In the genomic region with DNA sequence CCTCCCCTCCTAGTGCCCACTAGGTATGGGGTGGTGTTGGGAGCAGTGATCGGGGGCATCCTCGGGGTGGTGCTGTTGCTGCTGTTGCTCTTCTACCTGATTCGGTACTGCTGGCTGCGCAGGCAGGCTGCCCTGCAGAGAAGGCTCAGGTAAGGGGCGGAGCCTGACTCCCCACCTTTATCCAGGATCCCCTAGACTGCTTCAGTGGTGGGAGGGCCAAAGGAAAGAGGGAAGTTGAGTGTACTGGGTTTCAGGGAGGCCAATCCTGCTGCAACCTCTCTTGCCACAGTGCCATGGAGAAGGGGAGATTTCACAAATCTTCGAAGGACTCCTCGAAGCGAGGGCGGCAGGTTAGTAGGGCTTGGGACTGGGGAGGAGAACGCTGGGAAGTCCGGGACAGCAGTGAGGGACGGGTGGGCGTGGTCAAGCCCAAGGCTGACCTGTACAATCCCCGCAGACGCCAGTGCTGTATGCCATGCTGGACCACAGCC, we compare ENCODE assay signal across 8 mouse cellular contexts. TPM values are rescaled to one million over a fixed set of nuclear protein-coding genes. Genes with fewer than 3 reads are reported as not detected.
A peak's percentile ranks its signal among the peaks of the same experiment; 100 is the strongest.
DNase-seq lines count a peak whose midpoint lies in the region; ATAC-seq and TF ChIP-seq lines count a peak whose summit lies in the region.

No protein-coding gene starts in this region.

- peak overlapping the region; percentile 62 for H3K4me2 ChIP-seq in intestine, embryonic 16.5 days (ENCODE audit: low read depth, low read length)
- peak overlapping the region; percentile 61 for H3K4me2 ChIP-seq in lung, embryonic 16.5 days (ENCODE audit: low read depth, low read length)
- peak overlapping the region; percentile 41 for H3K4me2 ChIP-seq in stomach, embryonic 14.5 days (replicated peaks; ENCODE audit: low read depth, low read length)

- H3K4me3 ChIP-seq in bone marrow, adult 2 months (replicated peaks; ENCODE audit: control insufficient read depth, low read depth, low read length) = no peak overlapping the region
- peak overlapping the region; percentile 37 for H3K4me3 ChIP-seq in intestine, embryonic 16.5 days (ENCODE audit: low read length)
- H3K4me3 ChIP-seq in lung, embryonic 16.5 days (ENCODE audit: low read length) = peak overlapping the region; percentile 45
- H3K4me3 ChIP-seq in stomach, embryonic 14.5 days (ENCODE audit: low read depth, low read length) = peak overlapping the region; percentile 21

- TF ChIP-seq CTCF in bone marrow, adult 2 months (IDR thresholded peaks at IDR 0.05; ENCODE audit: control insufficient read depth, insufficient read depth, low read length) = peak; percentile 2; the same call in 1 of the 2 replicates

- H3K4me1 ChIP-seq in bone marrow, adult 2 months (ENCODE audit: control insufficient read depth, insufficient read depth, low read length) = peaks cover 3% of the 10 kb centered on the region
- 0 out of 2 replicates have a peak, but pooled peaks cover 2% of the 10 kb centered on the region for H3K4me1 ChIP-seq in intestine, embryonic 16.5 days (ENCODE audit: control insufficient read depth, insufficient read depth, low read length)
- H3K4me1 ChIP-seq in lung, embryonic 16.5 days (replicated peaks; ENCODE audit: control insufficient read depth, insufficient read depth, low read length) = peaks cover 2% of the 10 kb centered on the region; the same call in 1 of the 2 replicates
- 0 out of 2 replicates have a peak, but pooled peaks cover 8% of the 10 kb centered on the region for H3K4me1 ChIP-seq in stomach, embryonic 14.5 days (ENCODE audit: control insufficient read depth, insufficient read depth, low read length)

- 9% methylated on average over 15 of the region's 15 CpGs for WGBS in bone marrow, adult 2 months
- 5% methylated on average over 15 of the region's 15 CpGs for WGBS in intestine, embryonic 16.5 days
- WGBS in lung, embryonic 16.5 days = 4% methylated on average over 15 of the region's 15 CpGs
- WGBS in stomach, embryonic 14.5 days = 4% methylated on average over 15 of the region's 15 CpGs

- H3K36me3 ChIP-seq in intestine, embryonic 16.5 days (ENCODE audit: control insufficient read depth, insufficient read depth, low read length) = no peaks in the 10 kb centered on the region
- H3K36me3 ChIP-seq in lung, embryonic 16.5 days (ENCODE audit: control insufficient read depth, insufficient read depth, low read length) = no peaks in the 10 kb centered on the region
- H3K36me3 ChIP-seq in stomach, embryonic 14.5 days (ENCODE audit: control insufficient read depth, insufficient read depth, low read length) = no peaks in the 10 kb centered on the region

- peak; percentile 15 for DNase-seq in gastrocnemius, adult 18-20 months (ENCODE audit: low spot score)
- no peak for DNase-seq in gastrocnemius, postnatal 10 days
- DNase-seq in c-Kit-positive CD71-positive TER-119-positive erythroid progenitor cells, embryonic 14.5 days (ENCODE audit: low spot score) = no peak
- no peak for DNase-seq in cerebellum, postnatal 36 days

- TF ChIP-seq POLR2A in bone marrow, adult 2 months (IDR thresholded peaks at IDR 0.05; ENCODE audit: borderline replicate concordance, control insufficient read depth, low read depth, low read length) = no peak

- peak; percentile 85 for ATAC-seq in intestine, embryonic 16.5 days
- ATAC-seq in lung, embryonic 16.5 days (ENCODE audit: low read depth) = peak; percentile 73
- ATAC-seq in stomach, embryonic 14.5 days (ENCODE audit: insufficient number of reproducible peaks, insufficient read depth, low FRiP score, low read depth) = peak; percentile 79

- H3K9me3 ChIP-seq in intestine, embryonic 16.5 days (ENCODE audit: control insufficient read depth, low read length) = no peaks in the 10 kb centered on the region
- H3K9me3 ChIP-seq in lung, embryonic 16.5 days (ENCODE audit: control insufficient read depth, low read length) = no peaks in the 10 kb centered on the region
- H3K9me3 ChIP-seq in stomach, embryonic 14.5 days (ENCODE audit: control insufficient read depth, low read depth, low read length) = no peaks in the 10 kb centered on the region

- no peak overlapping the region for H3K27ac ChIP-seq in bone marrow, adult 2 months (ENCODE audit: control insufficient read depth, insufficient read depth, low read depth, low read length, poor library complexity)
- no peak overlapping the region for H3K27ac ChIP-seq in intestine, embryonic 16.5 days (ENCODE audit: low read length)
- no peak overlapping the region for H3K27ac ChIP-seq in lung, embryonic 16.5 days (ENCODE audit: low read length)
- no peak overlapping the region for H3K27ac ChIP-seq in stomach, embryonic 14.5 days (ENCODE audit: low read length)

- H3K27me3 ChIP-seq in intestine, embryonic 16.5 days (replicated peaks; ENCODE audit: control insufficient read depth, insufficient read depth, low read length) = no peaks in the 10 kb centered on the region
- peaks cover 4% of the 10 kb centered on the region for H3K27me3 ChIP-seq in lung, embryonic 16.5 days (ENCODE audit: control insufficient read depth, insufficient read depth, low read depth, low read length)
- H3K27me3 ChIP-seq in stomach, embryonic 14.5 days (ENCODE audit: control insufficient read depth, insufficient read depth, low read length) = no peaks in the 10 kb centered on the region

- peak overlapping the region; percentile 60 for H3K9ac ChIP-seq in intestine, embryonic 16.5 days (ENCODE audit: low read depth, low read length)
- H3K9ac ChIP-seq in lung, embryonic 16.5 days (ENCODE audit: low read length) = peak overlapping the region; percentile 54
- no peak overlapping the region for H3K9ac ChIP-seq in stomach, embryonic 14.5 days (replicated peaks; ENCODE audit: low read depth, low read length)

RNA-seq across cellular contexts. Expression of a gene that starts 9.0 kb away (rescaled TPM):
- total RNA-seq in gastrocnemius, adult 18-20 months (2021) = 10 to 100 TPM; 28.7 to 29.5 TPM
- 100 to 1,000 TPM; 478 to 752 TPM for total RNA-seq in gastrocnemius, postnatal 10 days (2021)
- not detected in 2 replicates for polyA plus RNA-seq in bone marrow, adult 2 months (2011; ENCODE audit: insufficient read depth, insufficient read length, low replicate concordance, missing spikeins)
- polyA plus RNA-seq in intestine, embryonic 16.5 days (2015; fragmentation: Nextera tagmentation; extraction: Ambion mirVana) = 1.7 TPM in 2 replicates
- 0.78 and 1.3 TPM in 2 replicates for polyA plus RNA-seq in lung, embryonic 16.5 days (2015; fragmentation: Nextera tagmentation; extraction: Ambion mirVana)
- polyA plus RNA-seq in stomach, embryonic 14.5 days (2014; fragmentation: Nextera tagmentation; extraction: Ambion mirVana) = 1.9 and 2.0 TPM in 2 replicates

RNA-seq across cellular contexts. Expression of a gene that starts 9.1 kb away (rescaled TPM):
- total RNA-seq in gastrocnemius, adult 18-20 months (2021) = 100 to 1,000 TPM; 667 to 772 TPM
- 100 to 1,000 TPM; 568 to 707 TPM for total RNA-seq in gastrocnemius, postnatal 10 days (2021)
- 63.6 and 72.1 TPM in 2 replicates for polyA plus RNA-seq in bone marrow, adult 2 months (2011; ENCODE audit: insufficient read depth, insufficient read length, low replicate concordance, missing spikeins)
- 457 and 490 TPM in 2 replicates for polyA plus RNA-seq in intestine, embryonic 16.5 days (2015; fragmentation: Nextera tagmentation; extraction: Ambion mirVana)
- 263 and 285 TPM in 2 replicates for polyA plus RNA-seq in lung, embryonic 16.5 days (2015; fragmentation: Nextera tagmentation; extraction: Ambion mirVana)
- 297 and 311 TPM in 2 replicates for polyA plus RNA-seq in stomach, embryonic 14.5 days (2014; fragmentation: Nextera tagmentation; extraction: Ambion mirVana)

RNA-seq across cellular contexts. Expression of a gene that starts 36.5 kb away (rescaled TPM):
- 100 to 1,000 TPM in 1 of 2 experiments, 10 to 100 TPM in 1; 36.1 to 133 TPM for total RNA-seq in gastrocnemius, adult 18-20 months (2021)
- total RNA-seq in gastrocnemius, postnatal 10 days (2021) = 10 to 100 TPM; 11.6 to 11.8 TPM
- 4.3 and 5.1 TPM in 2 replicates for polyA plus RNA-seq in bone marrow, adult 2 months (2011; ENCODE audit: insufficient read depth, insufficient read length, low replicate concordance, missing spikeins)
- polyA plus RNA-seq in intestine, embryonic 16.5 days (2015; fragmentation: Nextera tagmentation; extraction: Ambion mirVana) = 16.4 and 19.4 TPM in 2 replicates
- 6.6 and 7.2 TPM in 2 replicates for polyA plus RNA-seq in lung, embryonic 16.5 days (2015; fragmentation: Nextera tagmentation; extraction: Ambion mirVana)
- polyA plus RNA-seq in stomach, embryonic 14.5 days (2014; fragmentation: Nextera tagmentation; extraction: Ambion mirVana) = 35.6 and 39.6 TPM in 2 replicates

RNA-seq across cellular contexts. Expression of a gene that starts 45.8 kb away (rescaled TPM):
- 1 to 10 TPM; 1.2 to 2.0 TPM for total RNA-seq in gastrocnemius, adult 18-20 months (2021)
- total RNA-seq in gastrocnemius, postnatal 10 days (2021) = 1 to 10 TPM; 1.2 to 1.8 TPM
- polyA plus RNA-seq in bone marrow, adult 2 months (2011; ENCODE audit: insufficient read depth, insufficient read length, low replicate concordance, missing spikeins) = not detected in 2 replicates
- 1.6 and 2.1 TPM in 2 replicates for polyA plus RNA-seq in intestine, embryonic 16.5 days (2015; fragmentation: Nextera tagmentation; extraction: Ambion mirVana)
- polyA plus RNA-seq in lung, embryonic 16.5 days (2015; fragmentation: Nextera tagmentation; extraction: Ambion mirVana) = 15.7 and 20.4 TPM in 2 replicates
- polyA plus RNA-seq in stomach, embryonic 14.5 days (2014; fragmentation: Nextera tagmentation; extraction: Ambion mirVana) = 2.6 and 2.8 TPM in 2 replicates

RNA-seq across cellular contexts. Expression of a gene that starts 54.2 kb away (rescaled TPM):
- total RNA-seq in gastrocnemius, adult 18-20 months (2021) = not detected
- total RNA-seq in gastrocnemius, postnatal 10 days (2021) = not detected
- 0.80 and 1.0 TPM in 2 replicates for polyA plus RNA-seq in bone marrow, adult 2 months (2011; ENCODE audit: insufficient read depth, insufficient read length, low replicate concordance, missing spikeins)
- 18.7 and 21.7 TPM in 2 replicates for polyA plus RNA-seq in intestine, embryonic 16.5 days (2015; fragmentation: Nextera tagmentation; extraction: Ambion mirVana)
- 0.19 and 0.23 TPM in 2 replicates for polyA plus RNA-seq in lung, embryonic 16.5 days (2015; fragmentation: Nextera tagmentation; extraction: Ambion mirVana)
- 0.17 and 0.30 TPM in 2 replicates for polyA plus RNA-seq in stomach, embryonic 14.5 days (2014; fragmentation: Nextera tagmentation; extraction: Ambion mirVana)
